Mouse (Mus musculus) kidney, adult 2 months (tissue): ENCODE results near the gene Sf3a2. TPM values are rescaled to one million over a fixed set of nuclear protein-coding genes. Genes with fewer than 3 reads are reported as not detected.

Source experiments
- DNase-seq: peaks from one replicate; pipeline ENCODE4 v3.0.0; 2021
- H3K27ac ChIP-seq: fragments of 200-500 bp; 2 replicates; pipeline ENCODE4 v1.5.1; 2012; ENCODE audit warnings: low read depth, low read length, control low read depth, inconsistent platforms; ENCODE audit not compliant: insufficient read depth
- H3K27me3 ChIP-seq: fragments of 200-500 bp; replicated peaks from 2 replicates; pipeline ENCODE4 v1.6.1; 2012; ENCODE audit warnings: mild to moderate bottlenecking, moderate library complexity, low read length, inconsistent platforms; ENCODE audit not compliant: control insufficient read depth, insufficient read depth
- H3K36me3 ChIP-seq: fragments of 200-500 bp; 2 replicates; pipeline ENCODE4 v1.6.1; 2012; ENCODE audit warnings: mild to moderate bottlenecking, moderate library complexity, low read length, inconsistent platforms; ENCODE audit not compliant: control insufficient read depth, insufficient read depth
- H3K4me1 ChIP-seq: fragments of 200-500 bp; 2 replicates; pipeline ENCODE4 v1.6.1; 2011; ENCODE audit warnings: low read length; ENCODE audit not compliant: control insufficient read depth, insufficient read depth
- H3K4me3 ChIP-seq: fragments of 200-500 bp; 2 replicates; pipeline ENCODE4 v1.5.1; 2011; ENCODE audit warnings: mild to moderate bottlenecking, low read depth, low read length, control low read depth; ENCODE audit not compliant: insufficient read depth
- CTCF ChIP-seq: fragments of 200-500 bp; conservative IDR thresholded peaks from 2 replicates; pipeline ENCODE4 v1.5.1; 2011; ENCODE audit warnings: low read depth, mild to moderate bottlenecking, control low read depth, low read length, moderate library complexity, mixed read lengths; ENCODE audit not compliant: insufficient read depth, insufficient read length
- POLR2A ChIP-seq: fragments of 200-500 bp; IDR thresholded peaks from one replicate; pipeline ENCODE4 v1.6.1; 2011; ENCODE audit warnings: low read depth, low read length, control low read depth
- WGBS: fragments of 180-500 bp; shearing (Covaris S2); methylation state at CpG from one replicate; pipeline ENCODE4 v1.1.7; 2018; 5-methylcytosine and 5-hydroxymethylcytosine counted together
- polyA plus RNA-seq: library from polyadenylated mRNA; depleted of rRNA; stranded (reverse); fragments of >200 nt; gene quantifications from 2 replicates; pipeline ENCODE4 v1.2.3, GENCODE M21; 2012; rRNA removed

The Sf3a2 gene
- polyA plus RNA-seq, 1 experiment = 23.1 TPM

DNA sequence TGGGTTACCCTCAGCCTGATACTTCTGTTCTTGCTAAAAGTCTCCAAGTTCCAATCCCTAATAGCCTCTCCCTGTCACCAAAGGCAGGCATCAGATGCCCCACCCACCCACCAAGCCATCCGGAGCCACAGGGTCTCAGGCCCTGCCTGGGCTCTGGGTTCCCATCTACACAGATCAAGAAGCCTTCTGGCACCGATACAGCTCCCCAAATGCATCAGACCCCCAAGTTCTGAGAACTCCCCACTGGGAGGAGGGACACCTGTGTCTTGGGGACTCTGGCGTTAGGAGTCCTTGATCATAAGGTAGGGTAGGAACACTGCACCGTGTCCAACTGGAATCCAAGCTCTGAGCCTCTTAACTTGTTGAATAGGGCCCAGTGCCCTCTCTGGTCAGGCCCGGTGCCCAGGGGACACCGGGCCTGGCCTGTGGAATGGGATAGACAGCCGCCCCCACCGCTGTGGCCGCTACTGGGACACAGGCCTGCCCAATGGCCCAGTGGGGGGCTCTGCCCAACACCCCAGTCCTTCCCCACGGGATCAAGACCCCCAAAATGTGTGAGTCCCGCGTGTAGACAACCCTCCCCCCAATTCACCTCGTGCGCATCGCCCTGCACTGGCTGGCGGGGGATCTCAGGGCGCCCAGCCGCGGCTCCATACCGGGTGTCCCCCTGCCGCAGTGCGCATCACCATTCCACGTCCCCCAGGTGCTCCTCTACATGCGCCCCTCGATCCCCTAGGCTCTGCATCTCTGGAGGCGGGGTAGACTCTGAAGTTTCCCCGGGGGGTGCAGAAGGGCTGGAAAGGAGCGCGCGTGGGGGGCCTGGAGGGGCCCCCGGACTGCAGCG is 45.3 kb downstream of the Sf3a2 start:
- no peaks in the 10 kb centered on the region for H3K36me3 ChIP-seq
- H3K27me3 ChIP-seq = no peaks in the 10 kb centered on the region; the same call in 1 of the 2 replicates
- TF ChIP-seq POLR2A (no peak), CTCF (no peak)
- no peak overlapping the region for H3K4me3 ChIP-seq
- no peak for DNase-seq
- no peaks in the 10 kb centered on the region for H3K4me1 ChIP-seq
- WGBS = 12% methylated on average over 32 of the region's 32 CpGs
- H3K27ac ChIP-seq = no peak overlapping the region

- WGBS = 4% methylated on average over 51 of the region's 51 CpGs
- Histone ChIP-seq H3K4me1 (no peaks in the 10 kb centered on the region), H3K36me3 (no peaks in the 10 kb centered on the region), H3K4me3 (no peak within 1 kb of the TSS), H3K27me3 (no peaks in the 10 kb centered on the region; the same call in 1 of the 2 replicates), H3K27ac (no peak within 1 kb of the TSS)
- DNase-seq = no peak
- TF ChIP-seq CTCF = no peak
- no peak for TF ChIP-seq POLR2A
Measured at GRCm38 (mm10) chr10:80843931-80844547, 46.0 kb downstream of the Sf3a2 start, which contains the start of gene Lingo3. Gene Lingo3 (minus strand): TSS chr10:80844039.

DNA sequence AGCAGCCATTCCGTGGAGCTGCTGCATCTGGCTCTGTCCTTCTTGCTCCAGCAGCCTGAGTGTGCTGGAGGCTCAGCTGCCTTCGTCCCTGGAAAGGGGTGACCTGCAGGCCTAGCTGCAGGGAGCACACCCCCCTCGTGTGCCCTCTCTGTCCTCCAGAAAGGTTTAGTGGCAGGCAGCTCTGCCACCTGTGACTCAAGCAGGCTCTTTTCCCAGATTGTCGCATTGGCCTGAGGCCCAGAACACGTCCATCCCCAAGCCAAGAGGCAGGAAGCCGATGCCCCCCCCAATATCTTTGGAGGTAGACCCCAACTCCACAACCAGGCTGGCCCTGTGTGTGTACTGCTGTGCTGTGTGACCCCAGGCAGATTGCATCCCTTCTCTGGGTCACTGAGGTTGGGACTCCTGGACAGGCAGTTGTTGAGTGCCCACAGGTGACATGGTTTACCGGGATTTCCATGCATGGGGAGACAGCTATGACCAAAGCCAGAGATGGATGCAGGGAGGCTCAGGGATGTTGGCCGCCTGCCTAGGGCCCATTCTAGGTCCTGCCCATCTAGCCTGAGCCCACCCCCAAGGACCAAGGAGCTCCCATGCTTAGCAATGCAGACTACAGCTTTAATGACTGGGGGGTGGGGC is 47.2 kb downstream of the Sf3a2 start:
- DNase-seq = no peak
- Histone ChIP-seq H3K27ac (no peak overlapping the region), H3K27me3 (no peaks in the 10 kb centered on the region; the same call in 1 of the 2 replicates), H3K4me3 (no peak overlapping the region), H3K36me3 (no peaks in the 10 kb centered on the region), H3K4me1 (no peaks in the 10 kb centered on the region)
- WGBS = 63% methylated on average over 8 of the region's 8 CpGs
- TF ChIP-seq CTCF (no peak), POLR2A (no peak)

DNA sequence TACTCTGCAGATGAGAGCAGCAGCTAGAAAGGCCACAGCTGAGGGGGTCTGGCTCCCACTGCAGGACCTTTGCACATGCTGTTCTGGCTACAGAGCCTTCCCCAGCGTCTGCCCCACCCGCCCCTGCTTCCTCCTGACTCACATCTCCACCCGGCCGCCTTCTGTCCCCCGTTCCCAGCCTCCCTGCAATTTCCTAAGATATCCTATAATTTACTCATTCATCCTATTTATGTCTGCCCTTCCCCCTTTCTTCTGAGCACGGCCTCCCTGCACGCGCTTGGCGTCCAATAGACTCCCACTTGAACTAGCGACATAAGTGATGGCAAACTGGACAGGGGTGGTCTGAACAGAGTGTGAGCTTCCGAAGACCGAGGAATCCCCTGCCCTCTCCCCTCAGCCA is 47.7 kb downstream of the Sf3a2 start:
- no peaks in the 10 kb centered on the region for H3K4me1 ChIP-seq
- 63% methylated on average over 12 of the region's 12 CpGs for WGBS
- DNase-seq = no peak
- no peak overlapping the region for H3K27ac ChIP-seq
- no peaks in the 10 kb centered on the region; the same call in 1 of the 2 replicates for H3K27me3 ChIP-seq
- TF ChIP-seq CTCF (no peak), POLR2A (no peak)
- H3K36me3 ChIP-seq = no peaks in the 10 kb centered on the region
- H3K4me3 ChIP-seq = no peak overlapping the region

GRCm38 (mm10) chr10:80848571-80848970 is 50.6 kb downstream of the Sf3a2 start:
- Histone ChIP-seq H3K27me3 (no peaks in the 10 kb centered on the region; the same call in 1 of the 2 replicates), H3K36me3 (no peaks in the 10 kb centered on the region), H3K4me1 (no peaks in the 10 kb centered on the region), H3K4me3 (no peak overlapping the region), H3K27ac (no peak overlapping the region)
- TF ChIP-seq CTCF (no peak), POLR2A (no peak)
- DNase-seq = peak; percentile 58
- WGBS = 17% methylated on average over 10 of the region's 10 CpGs

Other genes starting within 250 kb of the Sf3a2 start
- gene Rexo1, start 236.6 kb upstream of the Sf3a2 start, polyA plus RNA-seq = 28.7 and 37.9 TPM in 2 replicates
- 8.7 and 10.7 TPM in 2 replicates for gene Klf16, start 220.9 kb upstream of the Sf3a2 start, polyA plus RNA-seq
- gene Abhd17a, start 207.9 kb upstream of the Sf3a2 start, polyA plus RNA-seq = 175 and 221 TPM in 2 replicates
- 96.0 and 98.2 TPM in 2 replicates for gene Scamp4, start 195.3 kb upstream of the Sf3a2 start, polyA plus RNA-seq
- gene Adat3, start 195.3 kb upstream of the Sf3a2 start, polyA plus RNA-seq = 3.4 and 4.4 TPM in 2 replicates
- 0.91 and 1.6 TPM in 2 replicates for gene Gm49322, start 192.2 kb upstream of the Sf3a2 start, polyA plus RNA-seq
- 166 and 193 TPM in 2 replicates for gene Csnk1g2, start 175.4 kb upstream of the Sf3a2 start, polyA plus RNA-seq
- gene Btbd2, start 141.1 kb upstream of the Sf3a2 start, polyA plus RNA-seq = 77.7 and 80.7 TPM in 2 replicates
- gene Mknk2, start 120.1 kb upstream of the Sf3a2 start, polyA plus RNA-seq = 163 and 210 TPM in 2 replicates
- 14.3 and 19.5 TPM in 2 replicates for gene Mob3a, start 96.2 kb upstream of the Sf3a2 start, polyA plus RNA-seq
- gene Izumo4, start 96.0 kb upstream of the Sf3a2 start, polyA plus RNA-seq = 36.8 and 39.5 TPM in 2 replicates
- gene Ap3d1, start 55.9 kb upstream of the Sf3a2 start, polyA plus RNA-seq = 87.7 and 105 TPM in 2 replicates
- gene Dot1l, start 43.0 kb upstream of the Sf3a2 start, polyA plus RNA-seq = 18.4 and 19.5 TPM in 2 replicates
- gene Plekhj1, start 428 bp downstream of the Sf3a2 start, polyA plus RNA-seq = 36.9 and 39.3 TPM in 2 replicates
- 0.17 and 0.23 TPM in 2 replicates for gene Amh, start 7.0 kb downstream of the Sf3a2 start, polyA plus RNA-seq
- 0.20 and 3.2 TPM in 2 replicates for gene Jsrp1, start 15.3 kb downstream of the Sf3a2 start, polyA plus RNA-seq
- gene Oaz1, start 28.5 kb downstream of the Sf3a2 start, polyA plus RNA-seq = 1,045 and 1,074 TPM in 2 replicates
- 0.03 and 0.09 TPM in 2 replicates for gene Lingo3, start 45.8 kb downstream of the Sf3a2 start, polyA plus RNA-seq
- gene Lsm7, start 57.0 kb downstream of the Sf3a2 start, polyA plus RNA-seq = 79.0 and 98.1 TPM in 2 replicates
- gene Sppl2b, start 57.1 kb downstream of the Sf3a2 start, polyA plus RNA-seq = 58.2 and 88.0 TPM in 2 replicates
- 0.33 and 0.52 TPM in 2 replicates for gene Tmprss9, start 73.7 kb downstream of the Sf3a2 start, polyA plus RNA-seq
- gene Timm13, start 102.8 kb downstream of the Sf3a2 start, polyA plus RNA-seq = 375 and 474 TPM in 2 replicates
- 8.5 and 10.1 TPM in 2 replicates for gene Lmnb2, start 120.0 kb downstream of the Sf3a2 start, polyA plus RNA-seq
- gene Gadd45b, start 131.9 kb downstream of the Sf3a2 start, polyA plus RNA-seq = 10.1 and 11.3 TPM in 2 replicates
- 1.9 and 2.0 TPM in 2 replicates for gene Gng7, start 216.7 kb downstream of the Sf3a2 start, polyA plus RNA-seq
- 0.04 and 0.25 TPM in 2 replicates for gene Diras1, start 227.5 kb downstream of the Sf3a2 start, polyA plus RNA-seq
- gene Slc39a3, start 239.2 kb downstream of the Sf3a2 start, polyA plus RNA-seq = 37.5 and 39.6 TPM in 2 replicates